ENCODE assay signal across 16 mouse cellular contexts in the genomic region with DNA sequence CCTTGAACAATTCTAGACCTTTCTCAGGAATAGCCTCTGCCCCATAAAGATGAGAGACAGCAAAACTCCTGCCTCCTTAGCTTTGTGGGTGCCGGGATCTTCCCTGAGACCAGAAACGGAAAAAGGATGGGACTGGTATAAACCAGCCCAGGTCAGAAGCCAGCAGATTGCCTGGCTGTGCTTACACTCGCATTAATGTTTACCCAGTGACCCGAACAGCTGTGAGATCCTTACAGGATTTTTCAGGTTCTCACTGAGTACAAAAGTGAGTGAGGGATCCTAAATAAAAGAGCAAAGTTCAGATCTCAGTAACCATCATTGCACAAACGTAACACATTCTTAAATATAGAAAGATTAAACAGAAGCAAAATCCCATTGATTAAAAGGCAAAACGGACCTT. TPM values are rescaled to one million over a fixed set of nuclear protein-coding genes. Genes with fewer than 3 reads are reported as not detected.
"Had no signal": no experiment of that assay in that cellular context is flagged by ENCODE, and none has a peak within 500 bp of the region (broad histone marks: within the 10 kb centered on the region; RNA-seq: fewer than 3 reads in every experiment).

No protein-coding gene starts in this region.

- H3K4me3 ChIP-seq: limb, embryonic 15.5 days; liver, embryonic 15.5 days; midbrain, embryonic 13.5 days; neural tube, embryonic 15.5 days had no signal

- ATAC-seq: intestine, embryonic 16.5 days; midbrain, embryonic 13.5 days had no signal

- H3K9ac ChIP-seq: limb, embryonic 15.5 days; liver, embryonic 15.5 days; lung, embryonic 14.5 days; midbrain, embryonic 13.5 days; neural tube, embryonic 15.5 days had no signal

- H3K4me1 ChIP-seq: limb, embryonic 15.5 days; liver, embryonic 15.5 days; midbrain, embryonic 13.5 days; neural tube, embryonic 15.5 days had no signal

- DNase-seq: lung, embryonic 14.5 days; lung, postnatal 10 days; right cerebral cortex, adult 18-20 months; right cerebral cortex, postnatal 25 days; thymus, postnatal 4 days had no signal

- H3K27ac ChIP-seq: limb, embryonic 15.5 days; liver, embryonic 15.5 days; midbrain, embryonic 13.5 days; neural tube, embryonic 15.5 days; stomach, postnatal 0 days had no signal

- H3K36me3 ChIP-seq: limb, embryonic 15.5 days; liver, embryonic 15.5 days; midbrain, embryonic 13.5 days; neural tube, embryonic 15.5 days had no signal

- H3K27me3 ChIP-seq: limb, embryonic 15.5 days; liver, embryonic 15.5 days; midbrain, embryonic 13.5 days; neural tube, embryonic 15.5 days had no signal

- H3K4me2 ChIP-seq: limb, embryonic 15.5 days; liver, embryonic 15.5 days; lung, embryonic 14.5 days; midbrain, embryonic 13.5 days; neural tube, embryonic 15.5 days had no signal

- H3K9me3 ChIP-seq: limb, embryonic 15.5 days; liver, embryonic 15.5 days; midbrain, embryonic 13.5 days; neural tube, embryonic 15.5 days had no signal

RNA-seq across cellular contexts. Expression of gene Dkk1, which starts 32.7 kb away (rescaled TPM):
- total RNA-seq: layer of hippocampus, postnatal 25 days; left cerebral cortex, adult 8-10 months; left cerebral cortex, postnatal 25 days; megakaryocyte progenitor cell, adult 5-6 weeks had no signal
- polyA plus RNA-seq: small intestine, adult 2 months had no signal
